Mouse (Mus musculus) embryonic facial prominence, embryonic 10.5 days (tissue): ENCODE data around the gene Cacnb1. TPM values are rescaled to one million over a fixed set of nuclear protein-coding genes. Genes with fewer than 3 reads are reported as not detected.

Experiments
- DNase-seq: peaks from one replicate; pipeline ENCODE4 v3.0.0-alpha.2; 2017; ENCODE audit warnings: low spot score
- H3K27ac ChIP-seq: fragments of 300-500 bp; sonication (generic); replicated peaks from 2 replicates; pipeline ENCODE4 v1.5.1; 2016; ENCODE audit warnings: mild to moderate bottlenecking
- H3K27me3 ChIP-seq: fragments of 300-500 bp; sonication (generic); replicated peaks from 2 replicates; pipeline ENCODE4 v1.6.1; 2016; ENCODE audit warnings: low read depth, mild to moderate bottlenecking; ENCODE audit not compliant: poor library complexity, severe bottlenecking
- H3K36me3 ChIP-seq: fragments of 300-500 bp; sonication (generic); replicated peaks from 2 replicates; pipeline ENCODE4 v1.6.1; 2016; ENCODE audit warnings: mild to moderate bottlenecking, moderate library complexity
- H3K4me1 ChIP-seq: fragments of 300-500 bp; sonication (generic); 2 replicates; pipeline ENCODE4 v1.6.1; 2016
- H3K4me3 ChIP-seq: fragments of 300-500 bp; sonication (generic); 2 replicates; pipeline ENCODE4 v1.5.1; 2016; ENCODE audit warnings: mild to moderate bottlenecking, moderate library complexity
- H3K9me3 ChIP-seq: fragments of 300-500 bp; sonication (generic); 2 replicates; pipeline ENCODE4 v1.6.1; 2016; ENCODE audit warnings: mild to moderate bottlenecking
- WGBS: fragments of 180-500 bp; shearing (Covaris S2); methylation state at CpG from one replicate; pipeline ENCODE4 v1.1.7; 2016; 5-methylcytosine and 5-hydroxymethylcytosine counted together
- polyA plus RNA-seq: library from polyadenylated mRNA; unstranded; fragments of >200 nt; fragmentation: Nextera tagmentation; extraction: Ambion mirVana; gene quantifications from 2 replicates; pipeline ENCODE4 v1.2.1, GENCODE M21; 2016

The Cacnb1 gene
- polyA plus RNA-seq, 1 experiment from 2014 or later = 5.7 TPM

- 85% methylated on average over 5 of the region's 5 CpGs for WGBS
These were observed 48.1 kb downstream of the Cacnb1 start for GRCm38 (mm10) chr11:97974746-97975145.

DNA sequence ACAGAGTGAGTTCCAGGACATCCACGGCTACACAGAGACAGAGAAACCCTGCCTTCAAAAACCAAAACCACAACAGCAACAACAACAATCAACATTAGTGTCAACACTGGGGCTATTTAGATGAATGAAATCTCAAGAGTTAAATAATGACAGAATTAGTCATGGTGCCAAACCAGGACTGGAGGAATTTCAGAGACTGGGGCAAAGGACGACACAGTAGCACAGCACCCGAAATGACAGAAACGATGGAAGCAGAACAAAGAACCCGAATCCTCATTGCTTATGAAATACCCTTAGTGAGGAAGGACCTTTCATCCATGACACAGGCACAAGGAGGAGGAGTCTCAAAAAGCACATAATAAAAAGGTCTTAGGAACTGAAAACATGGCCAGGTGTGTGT, 48.7 kb downstream of the Cacnb1 start:
- no peak for DNase-seq
- H3K4me1 ChIP-seq = peaks cover 11% of the 10 kb centered on the region; the same call in 1 of the 2 replicates
- peaks cover 17% of the 10 kb centered on the region for H3K27me3 ChIP-seq
- no peaks in the 10 kb centered on the region for H3K36me3 ChIP-seq
- 94% methylated on average over 5 of the region's 5 CpGs for WGBS
- H3K27ac ChIP-seq = no peak overlapping the region
- H3K9me3 ChIP-seq = no peaks in the 10 kb centered on the region
- H3K4me3 ChIP-seq = no peak overlapping the region

More at GRCm38 (mm10) chr11:97974746-97975145, 48.1 kb downstream of the Cacnb1 start:
- Histone ChIP-seq H3K27ac (no peak overlapping the region), H3K36me3 (no peaks in the 10 kb centered on the region), H3K4me3 (no peak overlapping the region), H3K27me3 (peaks cover 13% of the 10 kb centered on the region; the same call in 1 of the 2 replicates), H3K4me1 (peaks cover 16% of the 10 kb centered on the region), H3K9me3 (no peaks in the 10 kb centered on the region)
- DNase-seq = no peak

DNA sequence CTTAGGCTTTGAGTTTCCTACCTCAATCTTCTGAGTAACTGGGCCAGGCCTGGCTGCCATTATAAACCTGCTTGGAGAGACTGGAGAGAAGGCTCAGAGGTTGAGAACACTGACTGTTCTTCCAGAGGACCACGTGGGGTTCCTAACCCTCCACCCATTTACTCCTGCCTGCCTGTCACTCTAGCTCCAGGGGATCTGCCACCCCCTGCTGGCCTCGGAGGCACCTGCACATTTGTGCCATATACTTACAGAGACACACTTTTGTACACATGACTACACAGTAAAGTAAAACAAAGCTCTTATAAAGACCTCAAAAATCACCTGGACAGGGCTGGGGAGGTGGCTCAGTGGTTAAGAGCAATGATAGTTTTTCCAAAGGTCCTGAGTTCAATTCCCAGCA, 50.4 kb downstream of the Cacnb1 start:
- H3K36me3 ChIP-seq = no peaks in the 10 kb centered on the region
- DNase-seq = no peak
- 80% methylated on average over 2 of the region's 2 CpGs for WGBS
- peaks cover 7% of the 10 kb centered on the region; the same call in 1 of the 2 replicates for H3K27me3 ChIP-seq
- H3K9me3 ChIP-seq = no peaks in the 10 kb centered on the region
- H3K27ac ChIP-seq = no peak overlapping the region
- no peak overlapping the region for H3K4me3 ChIP-seq
- H3K4me1 ChIP-seq = peaks cover 4% of the 10 kb centered on the region; the same call in 1 of the 2 replicates

- 47% methylated on average over 7 of the region's 7 CpGs for WGBS
- no peak overlapping the region; the same call in 1 of the 2 replicates for H3K27ac ChIP-seq
- peaks cover 11% of the 10 kb centered on the region for H3K4me1 ChIP-seq
- no peak for DNase-seq
- no peaks in the 10 kb centered on the region for H3K9me3 ChIP-seq
- peaks cover 7% of the 10 kb centered on the region for H3K27me3 ChIP-seq
- H3K4me3 ChIP-seq = no peak overlapping the region
- H3K36me3 ChIP-seq = no peaks in the 10 kb centered on the region
These were observed 51.6 kb downstream of the Cacnb1 start for GRCm38 (mm10) chr11:97971232-97971631.

DNA sequence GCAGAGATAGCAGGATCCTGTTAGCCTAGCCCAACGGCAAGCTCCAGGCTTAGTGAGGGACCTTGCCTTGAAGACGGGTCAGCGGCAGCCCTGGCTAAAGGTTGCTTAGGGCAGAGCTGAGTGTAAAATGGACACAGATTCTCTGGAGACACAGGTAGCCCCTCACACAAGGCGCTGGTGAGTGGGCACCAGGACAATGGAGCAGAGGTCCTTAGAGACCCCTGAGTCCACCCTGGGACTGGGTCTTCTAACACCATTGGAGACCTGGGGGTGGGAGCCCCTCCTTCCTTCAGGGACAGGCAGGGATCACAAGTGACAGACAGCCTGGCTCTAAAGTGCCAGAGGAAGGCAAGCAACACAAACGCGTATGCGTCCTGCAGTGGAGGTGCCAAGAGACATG, 52.1 kb downstream of the Cacnb1 start:
- Histone ChIP-seq H3K4me1 (peaks cover 11% of the 10 kb centered on the region), H3K27ac (no peak overlapping the region; the same call in 1 of the 2 replicates), H3K9me3 (no peaks in the 10 kb centered on the region), H3K4me3 (no peak overlapping the region), H3K27me3 (peaks cover 7% of the 10 kb centered on the region), H3K36me3 (no peaks in the 10 kb centered on the region)
- no peak for DNase-seq
- 86% methylated on average over 7 of the region's 7 CpGs for WGBS

- Histone ChIP-seq H3K4me1 (peaks cover 7% of the 10 kb centered on the region), H3K4me3 (no peak overlapping the region), H3K9me3 (no peaks in the 10 kb centered on the region), H3K27me3 (peaks cover 12% of the 10 kb centered on the region), H3K36me3 (no peaks in the 10 kb centered on the region), H3K27ac (no peak overlapping the region)
- 83% methylated on average over 5 of the region's 5 CpGs for WGBS
- no peak for DNase-seq
These were observed 54.4 kb downstream of the Cacnb1 start for GRCm38 (mm10) chr11:97968385-97968784.

GRCm38 (mm10) chr11:97967114-97967513, 55.7 kb downstream of the Cacnb1 start:
- 53% methylated on average over 2 of the region's 2 CpGs for WGBS

GRCm38 (mm10) chr11:97960907-97961306, 61.9 kb downstream of the Cacnb1 start:
- Histone ChIP-seq H3K4me3 (no peak overlapping the region), H3K9me3 (no peaks in the 10 kb centered on the region), H3K4me1 (peaks cover 16% of the 10 kb centered on the region), H3K36me3 (no peaks in the 10 kb centered on the region), H3K27ac (no peak overlapping the region), H3K27me3 (peaks cover 4% of the 10 kb centered on the region; the same call in 1 of the 2 replicates)
- WGBS = 84% methylated on average over 1 of the region's 1 CpGs
- no peak for DNase-seq

More at GRCm38 (mm10) chr11:97967114-97967513, 55.7 kb downstream of the Cacnb1 start:
- peaks cover 7% of the 10 kb centered on the region for H3K4me1 ChIP-seq
- no peak for DNase-seq
- H3K36me3 ChIP-seq = no peaks in the 10 kb centered on the region
- H3K27ac ChIP-seq = no peak overlapping the region
- H3K27me3 ChIP-seq = peaks cover 12% of the 10 kb centered on the region
- H3K9me3 ChIP-seq = no peaks in the 10 kb centered on the region
- no peak overlapping the region for H3K4me3 ChIP-seq

- no peak for DNase-seq
- H3K36me3 ChIP-seq = no peaks in the 10 kb centered on the region
These were observed 63.5 kb downstream of the Cacnb1 start for GRCm38 (mm10) chr11:97959300-97959680.

GRCm38 (mm10) chr11:97958641-97959299, 64.1 kb downstream of the Cacnb1 start:
- Histone ChIP-seq H3K27ac (0 out of 2 replicates have a peak overlapping the region, but pooled peaks have one; percentile 41), H3K36me3 (no peaks in the 10 kb centered on the region), H3K4me3 (no peak overlapping the region), H3K9me3 (no peaks in the 10 kb centered on the region), H3K4me1 (peaks cover 28% of the 10 kb centered on the region), H3K27me3 (no peaks in the 10 kb centered on the region)
- no peak for DNase-seq
- WGBS = 81% methylated on average over 7 of the region's 7 CpGs

More at GRCm38 (mm10) chr11:97959300-97959680, 63.5 kb downstream of the Cacnb1 start:
- no peaks in the 10 kb centered on the region for H3K9me3 ChIP-seq
- H3K27ac ChIP-seq = 0 out of 2 replicates have a peak overlapping the region, but pooled peaks have one; percentile 41
- no peaks in the 10 kb centered on the region for H3K27me3 ChIP-seq
- WGBS = 61% methylated on average over 5 of the region's 5 CpGs
- H3K4me3 ChIP-seq = no peak overlapping the region
- peaks cover 28% of the 10 kb centered on the region for H3K4me1 ChIP-seq

GRCm38 (mm10) chr11:97956905-97957560, 65.8 kb downstream of the Cacnb1 start:
- DNase-seq = no peak
- no peak overlapping the region for H3K27ac ChIP-seq
- no peaks in the 10 kb centered on the region for H3K9me3 ChIP-seq
- H3K36me3 ChIP-seq = no peaks in the 10 kb centered on the region
- peaks cover 28% of the 10 kb centered on the region for H3K4me1 ChIP-seq
- no peaks in the 10 kb centered on the region for H3K27me3 ChIP-seq
- no peak overlapping the region for H3K4me3 ChIP-seq
- 65% methylated on average over 6 of the region's 6 CpGs for WGBS

DNA sequence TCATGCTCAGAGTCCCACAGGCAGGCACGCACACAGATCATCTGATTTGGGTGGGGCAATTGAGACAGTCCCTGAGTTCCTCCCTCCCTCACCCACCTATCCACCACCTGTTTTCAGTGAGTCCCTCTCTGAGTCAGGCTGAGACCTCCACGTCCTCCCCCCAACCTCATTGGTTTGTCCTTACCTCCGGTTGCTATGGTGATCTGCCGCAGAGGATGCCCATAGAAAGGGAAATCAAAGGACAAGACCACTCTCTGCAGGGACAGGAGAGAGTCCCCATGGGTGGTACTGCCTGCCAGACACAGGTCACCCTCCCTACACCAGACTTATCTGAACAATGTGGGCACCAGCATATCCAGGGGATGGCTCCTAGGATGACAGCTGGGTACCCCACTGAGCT, 66.9 kb downstream of the Cacnb1 start:
- WGBS = 46% methylated on average over 4 of the region's 4 CpGs
- no peak for DNase-seq
- Histone ChIP-seq H3K4me3 (no peak overlapping the region), H3K27ac (no peak overlapping the region), H3K9me3 (no peaks in the 10 kb centered on the region), H3K36me3 (no peaks in the 10 kb centered on the region), H3K27me3 (no peaks in the 10 kb centered on the region), H3K4me1 (peaks cover 28% of the 10 kb centered on the region)
